Mouse (Mus musculus) megakaryocyte-erythroid progenitor cell, adult 5-6 weeks (primary cell): ENCODE measurements around the gene Tsc22d3. TPM values are rescaled to one million over a fixed set of nuclear protein-coding genes. Genes with fewer than 3 reads are reported as not detected.
"Not testable (repeated sequence)": the region's sequence is repeated elsewhere in the genome, so short reads cannot be mapped to it uniquely, and the experiment has no call there.

Source experiments
- ATAC-seq: replicated peaks from 2 replicates; pipeline ENCODE4 v1.8.0; 2016; ENCODE audit warnings: mild to moderate bottlenecking, inconsistent platforms; ENCODE audit not compliant: severe bottlenecking, poor library complexity, low FRiP score, low TSS enrichment
- total RNA-seq, 2 experiments: library from RNA; stranded (forward) in 1 of 2; stranded (reverse) in 1 of 2; fragments of 200-1000, 215-1000 nt in 1 of 2; fragments of >200 nt in 1 of 2; fragmentation: Nextera tagmentation in 1 of 2; gene quantifications; 2 replicates each; pipeline ENCODE4 v1.2.3; 2014 to 2017

The Tsc22d3 gene
- total RNA-seq, 2 experiments from 2014 or later = 17.6 to 20.5 TPM

- no peak for ATAC-seq
Measured at GRCm38 (mm10) chrX:140569595-140569994, 30.9 kb downstream of the Tsc22d3 start.

GRCm38 (mm10) chrX:140567711-140568407 is 32.6 kb downstream of the Tsc22d3 start:
- peak; percentile 99 for ATAC-seq

- no peak for ATAC-seq
Measured at GRCm38 (mm10) chrX:140565759-140566158, 34.7 kb downstream of the Tsc22d3 start.

- ATAC-seq = no peak
Measured at GRCm38 (mm10) chrX:140565212-140565611, 35.2 kb downstream of the Tsc22d3 start.

GRCm38 (mm10) chrX:140564777-140565176 is 35.7 kb downstream of the Tsc22d3 start:
- ATAC-seq = no peak

GRCm38 (mm10) chrX:140558176-140558844 is 42.1 kb downstream of the Tsc22d3 start:
- ATAC-seq = no peak

GRCm38 (mm10) chrX:140555965-140556364 is 44.5 kb downstream of the Tsc22d3 start:
- ATAC-seq = no peak

GRCm38 (mm10) chrX:140555423-140555822 is 45.0 kb downstream of the Tsc22d3 start:
- ATAC-seq = no peak

GRCm38 (mm10) chrX:140547660-140548419 is 52.6 kb downstream of the Tsc22d3 start:
- no peak for ATAC-seq

GRCm38 (mm10) chrX:140544737-140545136 is 55.7 kb downstream of the Tsc22d3 start:
- ATAC-seq = no peak

GRCm38 (mm10) chrX:140542938-140543673 is 57.4 kb downstream of the Tsc22d3 start:
- ATAC-seq = peak; percentile 93

GRCm38 (mm10) chrX:140542474-140542845 is 58.0 kb downstream of the Tsc22d3 start:
- peak; percentile 12 for ATAC-seq

- no peak for ATAC-seq
Measured at GRCm38 (mm10) chrX:140541711-140542473, 58.6 kb downstream of the Tsc22d3 start.

- ATAC-seq = 0 out of 2 replicates have a peak, but pooled peaks have one; percentile 19
Measured at GRCm38 (mm10) chrX:140540500-140541114, 59.9 kb downstream of the Tsc22d3 start.

GRCm38 (mm10) chrX:140539831-140540230 is 60.6 kb downstream of the Tsc22d3 start:
- ATAC-seq = not testable (repeated sequence)

GRCm38 (mm10) chrX:140539111-140539680 is 61.3 kb downstream of the Tsc22d3 start:
- no peak for ATAC-seq

- no peak for ATAC-seq
Measured at GRCm38 (mm10) chrX:140538649-140539048, 61.8 kb downstream of the Tsc22d3 start.

- peak; percentile 87 for ATAC-seq
Measured at GRCm38 (mm10) chrX:140537662-140538061, 62.8 kb downstream of the Tsc22d3 start.
